Mouse (Mus musculus) megakaryocyte, embryonic 14.5 days (primary cell): ENCODE data around the gene Zfp275.

ENCODE experiments used
- FLI1 ChIP-seq: IDR thresholded peaks from 2 replicates; pipeline ENCODE4 v1.6.1; 2012; ENCODE audit warnings: low read length, inconsistent platforms, mixed read lengths
- GATA1 ChIP-seq: IDR thresholded peaks from 3 replicates; pipeline ENCODE4 v1.6.1; 2012; ENCODE audit warnings: mixed read lengths, low read length, inconsistent platforms, borderline replicate concordance

DNA sequence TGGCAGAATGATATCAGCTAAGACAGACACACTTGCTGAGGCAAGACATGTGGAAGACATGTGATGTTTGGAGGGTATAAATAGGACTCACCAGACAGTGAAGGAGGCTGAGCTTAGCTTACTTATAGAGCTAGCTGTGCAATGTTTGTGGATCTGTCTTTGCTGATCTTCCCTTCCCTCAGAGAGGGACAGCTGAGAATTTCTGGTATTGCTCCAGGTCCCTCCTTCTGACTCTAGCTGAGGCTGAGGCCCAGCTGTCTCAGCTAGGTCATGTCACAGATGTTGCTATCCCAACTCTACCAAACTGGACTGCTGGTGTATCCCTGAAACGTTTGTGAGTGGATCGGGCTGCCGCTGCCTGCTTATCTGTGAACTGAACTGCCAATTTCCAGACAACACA is 21.4 kb upstream of the Zfp275 start:
- TF ChIP-seq GATA1 (no peak), FLI1 (no peak)
